Mouse (Mus musculus) retina, embryonic 14.5 days (tissue): ENCODE data around the gene Cep55.

Source experiments
- DNase-seq: peaks from one replicate; pipeline ENCODE4 v3.0.0-alpha.2; 2015; ENCODE audit warnings: low spot score

Cep55 gene

DNA sequence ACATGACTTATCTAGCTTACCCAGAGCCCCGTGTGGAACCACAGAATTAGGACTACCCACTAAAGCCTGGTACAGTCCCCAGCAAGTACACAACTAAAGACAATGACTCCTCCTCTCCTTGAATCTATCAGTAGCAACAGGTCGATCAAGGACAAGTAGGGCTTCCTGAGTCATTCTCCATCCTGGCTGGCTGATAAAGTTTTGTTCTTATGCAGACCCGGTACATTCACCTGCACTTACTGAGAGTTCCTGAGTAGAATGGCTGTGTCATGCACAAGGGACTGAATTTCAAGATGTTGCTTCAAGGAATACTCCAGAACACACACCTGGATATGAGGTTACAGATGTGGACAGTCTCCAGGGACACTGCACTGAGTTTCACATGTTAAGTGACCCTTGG lies 9.6 kb upstream of the Cep55 start:
- DNase-seq = no peak

GRCm38 (mm10) chr19:38049686-38050085 lies 5.1 kb upstream of the Cep55 start:
- DNase-seq = no peak

- DNase-seq = peak; percentile 65
Measured at GRCm38 (mm10) chr19:38053227-38054041, 1.4 kb upstream of the Cep55 start.

- peak; percentile 81 for DNase-seq
Measured at GRCm38 (mm10) chr19:38054149-38054719, 577 bp upstream of the Cep55 start.

DNA sequence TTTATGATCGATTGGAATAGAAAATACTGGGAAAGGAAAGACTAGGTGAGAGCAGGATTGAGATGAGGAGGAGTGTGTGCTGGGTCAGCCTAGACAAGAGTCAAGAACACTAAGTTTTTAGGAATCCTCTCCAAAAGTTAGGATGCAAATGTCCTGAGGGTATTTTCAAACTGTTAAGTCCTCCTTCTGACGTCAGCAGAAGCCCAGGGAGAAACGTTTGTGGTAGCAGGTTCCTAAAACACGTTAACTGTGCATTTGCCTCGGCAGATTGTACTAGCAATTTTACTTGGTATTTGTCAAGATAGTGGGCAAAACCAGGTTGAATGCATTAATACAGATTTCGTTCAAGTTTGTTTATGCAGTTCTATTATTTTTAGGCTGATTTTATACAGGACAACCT lies 987 bp downstream of the Cep55 start:
- no peak for DNase-seq

DNA sequence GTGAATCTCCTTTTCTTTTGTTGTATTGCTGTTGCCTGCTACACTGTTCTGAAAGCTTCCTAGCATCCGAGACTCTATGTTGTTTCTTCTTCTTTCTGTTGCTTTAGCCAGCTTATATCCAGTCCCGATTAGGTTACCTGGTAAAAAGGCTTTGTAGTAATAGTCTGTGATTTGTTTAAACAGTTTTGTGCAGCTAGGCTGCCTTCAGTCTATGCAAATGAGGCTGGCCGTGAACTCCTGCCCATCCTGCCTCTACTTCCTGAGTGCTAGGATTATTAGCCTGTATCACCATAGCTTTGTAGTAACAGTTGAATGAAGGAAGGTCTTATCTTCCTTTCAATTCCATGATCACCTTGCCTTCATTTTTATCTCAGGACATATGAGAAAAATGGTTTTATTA lies 1.5 kb downstream of the Cep55 start:
- no peak for DNase-seq

DNA sequence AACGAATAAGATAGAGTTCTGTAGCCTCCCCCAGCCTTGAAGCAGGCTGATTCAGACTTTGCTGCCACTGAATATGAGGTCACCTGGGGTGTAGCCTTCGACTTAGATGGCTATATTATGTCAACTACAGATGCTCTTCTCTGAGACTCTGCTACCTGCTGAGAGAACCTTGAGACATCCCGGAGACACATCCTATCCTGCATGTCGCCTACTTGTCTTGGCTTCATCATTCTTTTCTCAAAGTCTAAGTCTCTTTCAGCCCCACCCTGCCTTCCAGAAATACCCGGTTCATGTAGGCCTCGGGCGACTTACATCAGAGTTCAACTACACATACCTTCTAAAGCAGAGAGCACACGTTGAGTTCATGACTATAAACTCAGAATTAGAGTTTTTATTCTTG lies 2.1 kb downstream of the Cep55 start:
- no peak for DNase-seq

DNA sequence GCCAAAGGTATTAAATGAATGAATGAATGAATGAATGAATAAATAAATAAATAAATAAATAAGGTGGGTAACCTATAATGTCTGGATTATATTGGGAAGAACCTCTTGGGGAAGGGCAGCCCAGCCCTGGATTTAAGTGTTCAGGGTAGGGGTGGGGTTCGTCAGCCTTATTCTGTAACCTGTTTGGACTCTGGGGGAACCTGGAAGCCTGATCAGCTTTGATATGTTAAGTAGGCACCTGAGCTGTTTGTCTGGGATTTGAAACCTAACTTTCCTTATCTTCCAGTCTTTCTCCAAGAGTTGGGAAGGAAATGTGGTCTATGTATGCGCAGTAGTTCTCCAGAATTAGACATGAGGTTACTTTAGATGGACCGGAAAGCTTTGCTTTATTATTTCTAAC lies 8.4 kb downstream of the Cep55 start:
- no peak for DNase-seq

- no peak for DNase-seq
Measured at GRCm38 (mm10) chr19:38064051-38064450, 9.2 kb downstream of the Cep55 start.

DNA sequence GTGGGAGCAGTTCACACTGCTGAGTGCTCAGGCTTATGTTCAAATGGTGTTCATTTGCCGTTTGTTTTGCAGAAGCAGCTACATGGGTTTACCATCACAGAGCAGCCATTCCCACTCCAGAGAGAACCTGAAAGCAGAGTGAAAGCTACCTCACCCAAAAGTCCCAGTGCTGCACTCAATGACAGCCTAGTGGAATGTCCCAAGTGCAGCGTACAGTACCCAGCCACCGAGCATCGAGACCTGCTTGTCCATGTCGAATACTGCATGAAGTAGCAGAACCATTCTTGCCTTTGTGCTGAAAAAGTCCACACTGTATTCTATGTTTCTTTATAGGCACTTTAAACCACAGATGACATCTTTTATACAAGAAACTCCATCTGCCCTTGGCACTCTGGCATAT lies 18.4 kb downstream of the Cep55 start:
- no peak for DNase-seq

- no peak for DNase-seq
Measured at GRCm38 (mm10) chr19:38075051-38075450, 20.2 kb downstream of the Cep55 start.

DNA sequence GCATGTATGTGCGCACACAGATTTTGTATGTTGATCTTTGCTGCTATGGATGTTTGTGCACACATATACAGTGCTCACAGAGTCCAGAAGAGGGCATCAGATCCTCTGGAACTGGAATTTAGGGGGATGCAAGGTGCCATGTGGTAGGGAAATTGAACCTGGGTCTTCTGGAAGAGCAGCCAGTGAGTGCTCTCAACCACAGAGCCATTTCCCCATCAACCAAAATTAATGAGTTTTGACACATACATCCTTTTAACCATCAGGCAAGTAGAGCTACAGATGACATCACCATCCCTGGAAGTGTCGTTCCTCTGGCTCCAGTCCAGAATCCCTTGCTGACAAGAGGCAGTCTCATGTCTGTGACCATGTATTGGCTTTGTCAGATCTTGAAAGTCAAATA lies 21.4 kb downstream of the Cep55 start:
- peak; percentile 35 for DNase-seq

- DNase-seq = no peak
Measured at GRCm38 (mm10) chr19:38077851-38078540, 23.2 kb downstream of the Cep55 start.

DNA sequence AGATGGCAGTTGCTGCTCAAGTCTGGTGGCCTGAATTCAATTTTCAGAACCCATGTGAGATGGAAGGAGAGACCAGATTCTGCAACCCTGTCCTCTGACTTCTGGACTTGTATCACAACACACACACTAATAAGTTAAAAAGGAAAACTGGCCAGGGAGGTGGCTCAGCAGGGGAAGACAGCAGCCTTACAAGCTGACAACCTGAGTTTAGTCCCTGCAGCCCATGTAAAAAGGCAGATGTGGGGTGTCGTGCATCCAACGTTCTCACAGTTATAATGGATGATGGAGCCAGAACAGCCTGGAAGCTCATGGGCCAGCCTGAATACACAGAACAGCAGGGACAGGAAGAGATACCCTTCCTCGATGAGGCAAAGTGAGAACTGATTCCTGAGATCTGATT lies 26.6 kb downstream of the Cep55 start:
- no peak for DNase-seq

DNA sequence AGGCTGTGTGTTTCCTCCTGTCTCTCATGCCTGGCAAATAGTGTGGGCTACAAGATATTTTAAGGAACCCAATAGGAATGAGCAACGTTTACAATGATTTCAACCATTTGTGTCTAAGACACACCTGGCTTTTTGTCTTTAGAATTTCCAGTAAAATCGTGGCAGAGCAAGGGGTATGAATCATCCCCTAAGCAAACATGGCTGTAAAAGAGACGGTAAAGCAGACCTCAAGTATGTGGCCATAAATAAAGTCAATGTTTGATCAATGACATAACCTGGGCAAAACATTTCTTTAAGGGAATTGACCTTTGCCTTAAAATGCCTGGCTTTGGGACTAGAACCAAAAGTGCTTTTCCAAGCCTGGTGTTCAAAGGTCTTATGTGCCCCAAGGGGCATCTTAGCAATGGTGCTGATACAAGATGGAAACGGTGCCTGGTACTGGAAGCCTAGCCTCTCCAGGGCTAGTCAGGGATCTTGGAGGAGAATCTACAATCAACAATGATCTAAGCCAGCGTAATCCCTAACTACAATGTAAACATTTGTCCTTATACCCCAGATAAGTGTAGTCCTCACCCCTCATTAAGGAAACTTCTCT lies 28.2 kb downstream of the Cep55 start:
- DNase-seq = no peak

DNA sequence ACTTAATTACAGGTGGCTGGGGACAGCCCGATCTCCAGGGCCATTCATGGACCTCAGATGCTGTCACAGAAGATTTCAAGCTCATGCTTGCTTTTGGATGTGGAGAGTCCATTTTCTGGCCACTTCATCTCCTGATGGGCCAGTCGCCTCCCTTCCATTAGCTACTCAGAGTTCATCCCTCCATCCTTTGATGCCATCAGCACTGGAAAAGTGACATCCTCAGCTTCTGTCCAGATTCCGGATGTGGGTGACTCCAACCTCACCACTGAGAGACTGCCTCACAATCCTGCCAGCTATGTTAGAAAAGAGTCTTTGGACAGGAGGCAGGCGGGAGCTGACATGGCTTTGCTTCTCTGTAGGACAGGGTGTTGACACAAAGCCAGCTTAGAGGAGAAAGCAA lies 31.0 kb downstream of the Cep55 start:
- DNase-seq = no peak

DNA sequence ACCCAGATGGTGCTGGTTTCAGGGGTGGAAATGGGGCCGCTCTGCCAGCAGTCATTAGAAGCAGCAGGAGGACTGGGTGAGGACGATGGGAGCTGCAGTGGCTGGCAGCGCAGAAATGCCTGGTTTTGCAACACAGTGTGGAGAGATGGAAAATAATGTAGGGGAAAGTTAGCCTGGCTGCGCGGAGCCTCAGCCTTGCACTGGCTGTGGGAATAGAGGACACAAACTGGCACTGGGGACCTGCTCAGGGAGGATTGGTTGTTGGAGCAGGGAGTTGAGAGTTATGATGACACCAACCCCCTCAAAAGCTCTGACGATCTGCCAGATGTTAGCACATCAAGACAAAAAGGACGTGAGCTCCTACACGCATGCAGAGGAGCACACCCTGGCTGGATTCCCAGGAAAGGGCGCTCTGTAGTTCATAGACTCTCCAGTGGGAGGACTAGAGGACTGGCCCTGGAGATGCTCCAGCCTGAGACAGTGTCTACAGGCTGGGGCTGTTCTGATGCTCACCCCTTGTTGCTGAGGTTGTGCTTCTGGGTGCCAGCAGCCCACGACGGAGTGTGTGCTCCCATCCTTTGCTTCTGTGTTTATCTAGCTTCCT lies 32.2 kb downstream of the Cep55 start:
- DNase-seq = peak; percentile 45

- DNase-seq = no peak
Measured at GRCm38 (mm10) chr19:38089358-38089757, 34.5 kb downstream of the Cep55 start.

DNA sequence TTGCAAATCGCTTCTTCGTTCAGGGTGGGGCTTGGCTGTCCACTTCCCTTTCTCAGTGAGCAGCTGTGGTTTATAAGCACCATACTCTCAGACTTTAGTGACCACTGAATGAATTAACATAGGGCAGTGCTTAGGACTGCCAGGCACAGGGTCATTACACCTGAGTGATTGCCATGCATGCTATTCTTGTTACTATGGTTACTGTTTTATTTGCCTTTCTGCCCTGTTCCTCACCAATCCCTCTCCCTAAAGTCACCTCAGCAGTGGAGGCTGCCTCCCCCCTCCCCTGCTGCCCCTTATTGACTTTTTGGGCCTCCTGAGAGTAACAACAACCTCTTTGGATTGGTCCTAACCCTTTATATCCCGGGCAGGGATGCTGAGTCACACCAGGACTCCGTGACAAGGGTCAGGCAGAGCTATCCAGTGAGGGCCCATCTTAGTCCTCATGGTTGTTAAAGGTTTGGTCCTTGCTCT lies 36.7 kb downstream of the Cep55 start:
- DNase-seq = no peak

DNA sequence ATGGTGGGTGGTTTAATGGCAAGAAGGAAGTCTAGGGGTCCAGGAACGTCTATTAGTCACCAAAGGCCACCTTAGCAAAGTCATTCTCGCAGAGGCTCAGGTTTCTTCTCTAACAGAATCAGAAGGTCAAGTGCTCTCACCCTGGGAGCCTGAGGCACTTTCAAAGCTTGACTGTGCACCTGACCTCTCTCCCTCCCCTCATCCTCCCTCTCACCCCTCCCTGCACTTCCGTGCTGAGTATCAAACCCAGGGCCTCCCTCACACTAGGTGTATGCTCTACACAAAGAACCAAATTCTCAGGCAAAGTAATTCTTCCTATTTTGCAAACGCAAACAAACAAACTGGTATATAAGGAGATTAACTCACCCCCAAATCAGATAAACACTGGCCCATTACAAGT lies 41.4 kb downstream of the Cep55 start:
- no peak for DNase-seq

GRCm38 (mm10) chr19:38096858-38097758 lies 42.3 kb downstream of the Cep55 start, which contains the start of gene Ffar4:
Ffar4 (plus strand) TSS chr19:38097071.
- peak; percentile 41 for DNase-seq
